Mouse (Mus musculus) MEL (cell line): ENCODE data around the gene Sox5. TPM values are rescaled to one million over a fixed set of nuclear protein-coding genes. Genes with fewer than 3 reads are reported as not detected.

Experiments
- DNase-seq: peaks from one replicate; pipeline ENCODE4 v3.0.0; 2011; ENCODE audit warnings: low read depth, low spot score
- H3K27ac ChIP-seq: 2 replicates; pipeline ENCODE4 v1.5.1; 2012; ENCODE audit warnings: low read depth, mild to moderate bottlenecking, control low read depth, low read length, moderate library complexity; ENCODE audit not compliant: control insufficient read depth
- H3K27me3 ChIP-seq, 2 experiments: fragments of 150-350 bp in 1 of 2; sonication (generic) in 1 of 2; 2 replicates each; pipeline ENCODE4 v1.6.1; 2012; ENCODE audit warnings: low read length in 2 of 2, mild to moderate bottlenecking in 2 of 2, improper control_type of control experiment in 1 of 2, moderate library complexity in 1 of 2; ENCODE audit not compliant: insufficient read depth in 2 of 2, control insufficient read depth in 1 of 2
- H3K36me3 ChIP-seq, 2 experiments: 2 replicates each; pipeline ENCODE4 v1.6.1; 2012 to 2014; ENCODE audit warnings: low read length in 2 of 2, improper control_type of control experiment in 1 of 2, inconsistent platforms in 1 of 2, mild to moderate bottlenecking in 1 of 2; ENCODE audit not compliant: insufficient read depth in 2 of 2, control insufficient read depth in 1 of 2
- H3K4me1 ChIP-seq, 2 experiments: fragments of 150-350 bp in 1 of 2; sonication (generic) in 1 of 2; 2 replicates each; pipeline ENCODE4 v1.6.1; 2012; ENCODE audit warnings: low read length in 2 of 2, improper control_type of control experiment in 1 of 2, mild to moderate bottlenecking in 1 of 2; ENCODE audit not compliant: insufficient read depth in 2 of 2, control insufficient read depth in 1 of 2
- H3K4me3 ChIP-seq, 2 experiments: fragments of 150-350 bp in 1 of 2; sonication (generic) in 1 of 2; 2 replicates each; pipeline ENCODE4 v1.5.1; 2012; ENCODE audit warnings: low read depth in 2 of 2, low read length in 2 of 2, mild to moderate bottlenecking in 2 of 2, moderate library complexity in 2 of 2, control low read depth in 1 of 2, improper control_type of control experiment in 1 of 2; ENCODE audit not compliant: control insufficient read depth in 1 of 2, insufficient read depth in 1 of 2
- H3K79me2 ChIP-seq: 2 replicates; pipeline ENCODE4 v1.6.1; 2012; ENCODE audit warnings: mild to moderate bottlenecking, low read length, moderate library complexity; ENCODE audit not compliant: control insufficient read depth, poor library complexity, insufficient read depth
- H3K9ac ChIP-seq: 2 replicates; pipeline ENCODE4 v1.6.1; 2012; ENCODE audit warnings: low read depth, mild to moderate bottlenecking, control low read depth, low read length, moderate library complexity; ENCODE audit not compliant: control insufficient read depth, poor library complexity, severe bottlenecking
- H3K9me3 ChIP-seq: fragments of 150-350 bp; sonication (generic); replicated peaks from 2 replicates; pipeline ENCODE4 v1.6.1; 2012; ENCODE audit warnings: mild to moderate bottlenecking, low read length, improper control_type of control experiment, moderate library complexity; ENCODE audit not compliant: insufficient read depth
- BHLHE40 ChIP-seq: IDR thresholded peaks from 2 replicates; pipeline ENCODE4 v1.6.1; 2012; ENCODE audit warnings: low read depth, mild to moderate bottlenecking, inconsistent platforms, low read length, improper control_type of control experiment, borderline replicate concordance
- CHD2 ChIP-seq: IDR thresholded peaks from 2 replicates; pipeline ENCODE4 v1.6.1; 2011; ENCODE audit warnings: low read length, improper control_type of control experiment
- CTCF ChIP-seq, 3 experiments: IDR thresholded peaks in 2 of 3; conservative IDR thresholded peaks in 1 of 3; 2 replicates each; pipeline ENCODE4 v1.5.1; 2011 to 2012; ENCODE audit warnings: low read length in 3 of 3, low read depth in 2 of 3, mild to moderate bottlenecking in 2 of 3, improper control_type of control experiment in 1 of 3, inconsistent platforms in 1 of 3, mixed read lengths in 1 of 3, moderate library complexity in 1 of 3; ENCODE audit not compliant: control insufficient read depth in 1 of 3, insufficient read depth in 1 of 3, poor library complexity in 1 of 3, severe bottlenecking in 1 of 3
- E2F4 ChIP-seq: IDR thresholded peaks from 2 replicates; pipeline ENCODE4 v1.6.1; 2011; ENCODE audit warnings: low read depth, low read length, improper control_type of control experiment, borderline replicate concordance
- ELF1 ChIP-seq: IDR thresholded peaks from 2 replicates; pipeline ENCODE4 v1.6.1; 2014; ENCODE audit warnings: low read depth, mild to moderate bottlenecking, inconsistent platforms, low read length, improper control_type of control experiment, moderate library complexity
- EP300 ChIP-seq, 2 experiments: IDR thresholded peaks; 2 replicates each; pipeline ENCODE4 v1.6.1; 2011; ENCODE audit warnings: improper control_type of control experiment in 2 of 2, low read length in 2 of 2, low read depth in 1 of 2, mild to moderate bottlenecking in 1 of 2
- ETS1 ChIP-seq: IDR thresholded peaks from 2 replicates; pipeline ENCODE4 v1.6.1; 2012; ENCODE audit warnings: low read depth, mild to moderate bottlenecking, inconsistent platforms, low read length, improper control_type of control experiment, moderate library complexity
- GATA1 ChIP-seq: IDR thresholded peaks from 2 replicates; pipeline ENCODE4 v1.6.1; 2011; ENCODE audit warnings: low read depth, low read length, improper control_type of control experiment
- JUND ChIP-seq: IDR thresholded peaks from 2 replicates; pipeline ENCODE4 v1.6.1; 2011; ENCODE audit warnings: low read depth, mild to moderate bottlenecking, improper control_type of control experiment, low read length
- KAT2A ChIP-seq: conservative IDR thresholded peaks from 2 replicates; pipeline ENCODE4 v1.6.1; 2012; ENCODE audit warnings: low read depth, low read length, improper control_type of control experiment, inconsistent platforms
- MAFK ChIP-seq: IDR thresholded peaks from 2 replicates; pipeline ENCODE4 v1.6.1; 2011; ENCODE audit warnings: low read depth, mild to moderate bottlenecking, low read length, improper control_type of control experiment, borderline replicate concordance
- MAX ChIP-seq: IDR thresholded peaks from 2 replicates; pipeline ENCODE4 v1.6.1; 2011; ENCODE audit warnings: low read length, improper control_type of control experiment
- MAZ ChIP-seq: IDR thresholded peaks from 2 replicates; pipeline ENCODE4 v1.6.1; 2012; ENCODE audit warnings: low read depth, mild to moderate bottlenecking, inconsistent platforms, low read length, improper control_type of control experiment
- MEF2A ChIP-seq: IDR thresholded peaks from 2 replicates; pipeline ENCODE4 v1.6.1; 2014; ENCODE audit warnings: low read depth, mild to moderate bottlenecking, inconsistent platforms, low read length, improper control_type of control experiment; ENCODE audit not compliant: poor library complexity, insufficient replicate concordance, severe bottlenecking; ENCODE audit errors: extremely low read depth
- MXI1 ChIP-seq: IDR thresholded peaks from 2 replicates; pipeline ENCODE4 v1.6.1; 2011; ENCODE audit warnings: mild to moderate bottlenecking, low read depth, low read length, improper control_type of control experiment
- MYC ChIP-seq: IDR thresholded peaks from 2 replicates; pipeline ENCODE4 v1.6.1; 2011; ENCODE audit warnings: low read depth, mild to moderate bottlenecking, low read length, improper control_type of control experiment, moderate library complexity
- NRF1 ChIP-seq: IDR thresholded peaks from 2 replicates; pipeline ENCODE4 v1.6.1; 2014; ENCODE audit warnings: low read depth, mild to moderate bottlenecking, inconsistent platforms, low read length, improper control_type of control experiment, moderate library complexity; ENCODE audit not compliant: poor library complexity, insufficient read depth, severe bottlenecking
- POLR2AphosphoS2 ChIP-seq: IDR thresholded peaks from 2 replicates; pipeline ENCODE4 v1.6.1; 2011; ENCODE audit warnings: low read length, improper control_type of control experiment
- RAD21 ChIP-seq: IDR thresholded peaks from 2 replicates; pipeline ENCODE4 v1.6.1; 2011; ENCODE audit warnings: mild to moderate bottlenecking, low read depth, low read length, improper control_type of control experiment
- SIN3A ChIP-seq: IDR thresholded peaks from 2 replicates; pipeline ENCODE4 v1.6.1; 2012; ENCODE audit warnings: low read length, improper control_type of control experiment, inconsistent platforms
- TAL1 ChIP-seq: IDR thresholded peaks from 2 replicates; pipeline ENCODE4 v1.6.1; 2012; ENCODE audit warnings: mild to moderate bottlenecking, inconsistent platforms, low read length, moderate library complexity, mixed read lengths
- TBP ChIP-seq: IDR thresholded peaks from 2 replicates; pipeline ENCODE4 v1.8.0; 2011; ENCODE audit warnings: low read depth, low read length, improper control_type of control experiment
- USF1 ChIP-seq: IDR thresholded peaks from 2 replicates; pipeline ENCODE4 v1.6.1; 2014; ENCODE audit warnings: low read depth, mild to moderate bottlenecking, inconsistent platforms, low read length, improper control_type of control experiment, moderate library complexity
- USF2 ChIP-seq, 2 experiments: IDR thresholded peaks; 2 replicates each; pipeline ENCODE4 v1.6.1; 2011 to 2012; ENCODE audit warnings: improper control_type of control experiment in 2 of 2, low read length in 2 of 2, borderline replicate concordance in 1 of 2, inconsistent platforms in 1 of 2, low read depth in 1 of 2, mild to moderate bottlenecking in 1 of 2; ENCODE audit not compliant: insufficient read depth in 1 of 2
- ZC3H11A ChIP-seq: IDR thresholded peaks from 2 replicates; pipeline ENCODE4 v1.6.1; 2012; ENCODE audit warnings: low read depth, mild to moderate bottlenecking, inconsistent platforms, low read length, improper control_type of control experiment
- ZKSCAN1 ChIP-seq: IDR thresholded peaks from 2 replicates; pipeline ENCODE4 v1.6.1; 2012; ENCODE audit warnings: low read depth, mild to moderate bottlenecking, inconsistent platforms, low read length, improper control_type of control experiment, moderate library complexity
- ZMIZ1 ChIP-seq: IDR thresholded peaks from 2 replicates; pipeline ENCODE4 v1.6.1; 2012; ENCODE audit warnings: low read depth, mild to moderate bottlenecking, inconsistent platforms, low read length, improper control_type of control experiment, moderate library complexity
- ZNF384 ChIP-seq: IDR thresholded peaks from 2 replicates; pipeline ENCODE4 v1.6.1; 2012; ENCODE audit warnings: low read depth, mild to moderate bottlenecking, inconsistent platforms, low read length, improper control_type of control experiment
- polyA plus RNA-seq, 2 experiments: library from polyadenylated mRNA; stranded (reverse) in 1 of 2; unstranded in 1 of 2; fragments of >175 nt in 1 of 2; fragments of >200 nt in 1 of 2; gene quantifications; 2 replicates each; pipeline versions ENCODE4 v1.2.1 to v1.2.4; 2012; ENCODE audit warnings: low replicate concordance in 2 of 2, low read depth in 1 of 2; ENCODE audit not compliant: insufficient read length in 2 of 2, insufficient read depth in 1 of 2, missing spikeins in 1 of 2
- total RNA-seq: library from RNA; depleted of rRNA; stranded (reverse); fragments of 300-350 nt; gene quantifications from 2 replicates; pipeline ENCODE4 v1.2.3, GENCODE M21; 2012

Sox5 gene
- total and polyA plus RNA-seq, 3 experiments = 0.19 to 3.0 TPM; not detected in 1

DNA sequence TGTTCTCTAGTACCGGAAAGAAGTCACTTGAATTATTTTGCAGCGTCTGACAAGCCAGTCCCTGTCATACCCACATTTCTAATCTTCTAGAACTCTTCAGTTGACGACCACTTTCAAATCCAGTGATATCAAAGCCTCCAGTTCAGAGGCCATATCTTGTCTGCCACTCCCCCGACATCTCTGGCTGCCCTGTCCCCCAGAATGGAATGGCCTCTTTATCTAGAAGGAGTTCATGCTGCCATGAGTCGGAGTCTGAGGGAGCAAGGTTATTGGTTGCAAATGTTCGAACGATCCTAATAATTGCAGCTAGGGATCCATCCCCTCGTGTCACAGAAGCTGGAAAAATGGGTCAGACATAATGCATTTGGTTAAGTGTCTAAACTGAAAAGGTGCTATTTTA is 170.9 kb downstream of the Sox5 start:
- Histone ChIP-seq H3K36me3 (no peaks in the 10 kb centered on the region), H3K27me3 (no peaks in the 10 kb centered on the region), H3K79me2 (no peaks in the 10 kb centered on the region), H3K4me1 (no peaks in the 10 kb centered on the region), H3K9me3 (no peaks in the 10 kb centered on the region), H3K4me3 (no peak overlapping the region), H3K27ac (no peak overlapping the region), H3K9ac (no peak overlapping the region)
- DNase-seq = no peak
- TF ChIP-seq ZKSCAN1 (no peak), MXI1 (no peak), EP300 (IDR thresholded peaks at IDR 0.05; ENCODE audit: low read depth in 1 of 2, low read length in 2 of 2) (no peak), RAD21 (no peak), NRF1 (no peak), MYC (no peak), CTCF (IDR thresholded peaks at IDR 0.05 in 2 of 3, conservative IDR thresholded peaks at IDR 0.05 in 1 of 3; ENCODE audit: control insufficient read depth in 1 of 3, insufficient read depth in 1 of 3, low read depth in 2 of 3, low read length in 3 of 3, poor library complexity in 1 of 3, severe bottlenecking in 1 of 3) (no peak), POLR2AphosphoS2 (no peak), BHLHE40 (no peak), MAX (no peak), GATA1 (no peak), TAL1 (no peak), KAT2A (no peak), SIN3A (no peak), TBP (no peak), ELF1 (no peak), MEF2A (no peak)

DNA sequence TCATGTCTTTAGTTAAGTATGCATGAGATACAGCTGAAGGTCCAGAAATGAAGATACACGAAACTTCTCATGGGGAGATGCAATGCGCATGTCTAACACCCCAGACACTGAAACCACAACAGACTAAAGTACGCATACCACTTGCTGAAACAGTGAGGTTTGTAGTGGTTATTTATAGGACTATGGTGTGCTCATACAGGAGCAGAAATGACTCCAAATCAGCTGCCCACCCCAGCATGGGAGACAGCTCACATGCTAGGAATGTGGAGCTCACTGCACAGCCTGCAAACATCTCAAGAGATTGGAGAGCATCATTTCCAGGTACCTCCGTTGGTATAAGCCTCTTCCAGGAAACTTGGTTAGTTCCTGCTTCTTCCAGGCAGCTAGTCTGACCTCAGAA is 178.9 kb downstream of the Sox5 start:
- Histone ChIP-seq H3K4me3 (no peak overlapping the region), H3K9ac (no peak overlapping the region), H3K27ac (no peak overlapping the region), H3K36me3 (no peaks in the 10 kb centered on the region), H3K9me3 (no peaks in the 10 kb centered on the region), H3K79me2 (no peaks in the 10 kb centered on the region), H3K4me1 (no peaks in the 10 kb centered on the region), H3K27me3 (no peaks in the 10 kb centered on the region)
- TF ChIP-seq CHD2 (no peak), MAZ (no peak), ZC3H11A (no peak), ETS1 (no peak), MAX (no peak), POLR2AphosphoS2 (no peak), USF2 (IDR thresholded peaks at IDR 0.05; ENCODE audit: borderline replicate concordance in 1 of 2, insufficient read depth in 1 of 2, low read depth in 1 of 2, low read length in 2 of 2) (no peak), E2F4 (no peak), TBP (no peak), ELF1 (no peak), USF1 (no peak), JUND (no peak), ZMIZ1 (no peak), RAD21 (no peak), MAFK (no peak), ZKSCAN1 (no peak), ZNF384 (no peak), EP300 (IDR thresholded peaks at IDR 0.05; ENCODE audit: low read depth in 1 of 2, low read length in 2 of 2) (no peak)
- no peak for DNase-seq
